Mouse (Mus musculus) forebrain, embryonic 16.5 days (tissue): Measurements from ENCODE around the gene Rnase1. TPM values are rescaled to one million over a fixed set of nuclear protein-coding genes. Genes with fewer than 3 reads are reported as not detected.
A peak's percentile ranks its signal among the peaks of the same experiment; 100 is the strongest.
"Not testable (repeated sequence)": the region's sequence is repeated elsewhere in the genome, so short reads cannot be mapped to it uniquely, and the experiment has no call there.

Source experiments
- ATAC-seq: fragments of 200-750 bp; cut with Nextera tagmentation; 2 replicates; pipeline ENCODE4 v1.8.0; 2017; ENCODE audit warnings: mild to moderate bottlenecking, moderate library complexity
- H3K27ac ChIP-seq: fragments of 300-500 bp; sonication (generic); 2 replicates; pipeline ENCODE4 v1.5.1; 2014; ENCODE audit warnings: low read length, control low read depth
- H3K27me3 ChIP-seq: fragments of 300-500 bp; sonication (generic); replicated peaks from 2 replicates; pipeline ENCODE4 v1.6.1; 2014; ENCODE audit warnings: low read length; ENCODE audit not compliant: control insufficient read depth, insufficient read depth
- H3K36me3 ChIP-seq: fragments of 300-500 bp; sonication (generic); 2 replicates; pipeline ENCODE4 v1.6.1; 2014; ENCODE audit not compliant: control insufficient read depth, insufficient read depth
- H3K4me1 ChIP-seq: fragments of 300-500 bp; sonication (generic); replicated peaks from 2 replicates; pipeline ENCODE4 v1.6.1; 2014; ENCODE audit warnings: low read length; ENCODE audit not compliant: control insufficient read depth, insufficient read depth
- H3K4me2 ChIP-seq: fragments of 300-500 bp; sonication (generic); 2 replicates; pipeline ENCODE4 v1.6.1; 2014; ENCODE audit warnings: mild to moderate bottlenecking, low read length, control low read depth
- H3K4me3 ChIP-seq: fragments of 300-500 bp; sonication (generic); replicated peaks from 2 replicates; pipeline ENCODE4 v1.5.1; 2014; ENCODE audit warnings: mild to moderate bottlenecking, low read length, control low read depth
- H3K9ac ChIP-seq: fragments of 300-500 bp; sonication (generic); replicated peaks from 2 replicates; pipeline ENCODE4 v1.6.1; 2014; ENCODE audit warnings: low read depth, low read length, control low read depth
- H3K9me3 ChIP-seq: fragments of 300-500 bp; sonication (generic); 2 replicates; pipeline ENCODE4 v1.6.1; 2016; ENCODE audit warnings: low read length; ENCODE audit not compliant: control insufficient read depth
- WGBS: fragments of 180-500 bp; shearing (Covaris S2); extraction: QIAGEN DNeasy Blood & Tissue Kit; methylation state at CpG from one replicate; pipeline ENCODE4 v1.1.7; 2014; 5-methylcytosine and 5-hydroxymethylcytosine counted together
- polyA plus RNA-seq: library from polyadenylated mRNA; unstranded; fragments of >200 nt; fragmentation: Nextera tagmentation; extraction: Ambion mirVana; gene quantifications from 2 replicates; pipeline ENCODE4 v1.2.1, GENCODE M21; 2015

Gene Rnase1
- polyA plus RNA-seq, 1 experiment from 2014 or later, result not detected

DNA sequence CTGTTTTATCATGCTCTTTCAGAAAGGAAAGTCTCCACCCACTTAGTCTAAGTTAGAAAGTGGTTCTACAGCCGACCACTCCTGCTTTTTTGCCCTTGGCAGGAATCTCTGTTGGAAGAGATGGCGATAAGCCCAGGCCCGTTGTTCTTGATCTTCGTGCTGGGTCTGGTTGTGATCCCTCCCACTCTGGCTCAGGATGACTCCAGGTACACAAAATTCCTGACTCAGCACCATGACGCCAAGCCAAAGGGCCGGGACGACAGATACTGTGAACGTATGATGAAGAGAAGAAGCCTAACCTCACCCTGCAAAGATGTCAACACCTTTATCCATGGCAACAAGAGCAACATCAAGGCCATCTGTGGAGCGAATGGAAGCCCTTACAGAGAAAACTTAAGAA, 45.3 kb downstream of the Rnase1 start:
- no peak for ATAC-seq
- Histone ChIP-seq H3K4me1 (no peaks in the 10 kb centered on the region), H3K4me3 (no peak overlapping the region), H3K36me3 (no peaks in the 10 kb centered on the region), H3K27ac (no peak overlapping the region), H3K4me2 (no peak overlapping the region), H3K27me3 (no peaks in the 10 kb centered on the region), H3K9ac (no peak overlapping the region), H3K9me3 (no peaks in the 10 kb centered on the region)
- WGBS, result 76% methylated on average over 9 of the region's 9 CpGs

DNA sequence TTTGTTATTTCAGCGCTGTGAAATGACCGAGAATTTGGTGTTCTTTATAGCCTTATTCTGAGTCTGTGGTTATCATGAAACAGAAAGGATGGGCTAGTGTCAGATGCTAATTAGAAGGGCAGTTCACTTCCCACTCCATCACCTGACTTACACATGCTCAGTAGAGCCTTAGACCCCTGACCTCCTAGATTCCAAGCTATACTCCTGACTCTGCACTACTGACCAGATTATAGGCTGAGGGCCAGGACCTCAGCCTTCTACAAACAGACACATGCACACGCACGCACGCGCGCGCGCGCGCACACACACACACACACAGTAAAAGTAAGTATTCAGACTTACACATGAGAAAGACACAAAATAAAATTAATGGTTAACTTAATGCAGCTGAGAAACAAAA, 47.7 kb downstream of the Rnase1 start:
- no peak for ATAC-seq
- Histone ChIP-seq H3K4me3 (no peak overlapping the region), H3K4me1 (no peaks in the 10 kb centered on the region), H3K36me3 (no peaks in the 10 kb centered on the region), H3K4me2 (no peak overlapping the region), H3K27ac (no peak overlapping the region), H3K9ac (no peak overlapping the region), H3K9me3 (no peaks in the 10 kb centered on the region), H3K27me3 (no peaks in the 10 kb centered on the region)
- 97% methylated on average over 11 of the region's 11 CpGs for WGBS

DNA sequence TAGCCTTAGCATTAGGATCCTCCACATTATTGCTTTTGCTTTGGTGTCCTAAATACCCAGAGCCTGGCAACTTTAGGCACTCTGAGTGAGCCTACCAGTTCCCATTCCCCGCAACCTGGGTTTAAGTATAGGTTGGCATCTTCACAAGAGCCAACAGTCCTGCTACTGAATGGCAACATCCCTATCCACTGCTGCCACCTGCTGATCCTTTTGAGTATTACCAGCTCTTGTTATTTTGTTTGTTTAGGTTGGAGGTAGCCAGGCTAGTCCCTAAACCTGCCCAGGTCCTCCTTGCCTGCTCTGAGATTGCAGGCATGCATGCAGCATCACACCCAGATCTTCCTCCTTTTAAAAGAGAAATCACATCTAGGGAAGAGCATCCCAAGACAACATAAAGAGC, 48.3 kb downstream of the Rnase1 start:
- not testable (repeated sequence) for H3K4me3 ChIP-seq, H3K4me1 ChIP-seq, H3K4me2 ChIP-seq, H3K36me3 ChIP-seq, H3K27me3 ChIP-seq, H3K9me3 ChIP-seq, H3K9ac ChIP-seq, H3K27ac ChIP-seq
- WGBS, result 12% methylated on average over 1 of the region's 1 CpGs
- ATAC-seq, result peak; percentile 64

DNA sequence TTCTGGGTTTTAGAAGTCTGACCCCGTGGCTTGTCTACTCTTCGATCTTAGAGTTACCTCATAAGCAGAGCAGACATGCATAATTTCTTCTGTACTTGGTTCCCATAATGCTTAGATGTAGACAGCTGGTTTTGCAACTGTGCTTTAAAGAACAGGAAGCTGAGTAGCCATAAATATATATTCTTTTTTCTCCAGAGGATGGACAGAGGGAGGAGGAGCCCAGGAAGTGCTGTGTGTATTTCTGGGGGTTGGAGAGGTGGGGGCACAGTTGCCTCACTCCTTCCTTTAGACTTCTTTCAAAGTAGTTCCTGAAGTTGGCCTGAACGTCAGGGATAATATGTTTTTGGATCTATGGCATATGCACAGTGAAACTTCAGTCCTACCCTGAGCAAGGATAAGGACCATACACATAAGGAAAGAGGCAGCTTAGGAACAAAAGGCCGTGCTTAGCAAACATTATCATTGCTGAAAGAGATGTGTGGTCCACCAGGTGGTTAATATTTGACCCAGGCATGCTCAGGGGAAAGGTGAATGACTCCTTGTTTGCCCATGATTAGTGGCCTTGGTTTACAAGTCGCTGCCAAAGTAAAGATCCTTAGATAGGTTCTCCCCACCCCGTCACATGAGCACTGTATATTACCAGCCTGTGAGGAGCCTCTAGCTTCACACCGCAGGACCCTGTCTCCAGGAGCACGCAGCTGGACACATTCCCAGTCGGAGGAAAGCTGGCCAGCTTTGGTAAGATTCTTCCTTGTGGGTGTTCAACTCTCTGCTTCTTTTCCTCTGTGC, 50.7 kb downstream of the Rnase1 start:
- H3K4me3 ChIP-seq, result no peak overlapping the region
- H3K27ac ChIP-seq, result no peak overlapping the region
- H3K36me3 ChIP-seq, result no peaks in the 10 kb centered on the region
- no peak overlapping the region for H3K9ac ChIP-seq
- WGBS, result 68% methylated on average over 9 of the region's 9 CpGs
- no peak overlapping the region for H3K4me2 ChIP-seq
- no peak for ATAC-seq
- H3K9me3 ChIP-seq, result no peaks in the 10 kb centered on the region
- H3K27me3 ChIP-seq, result no peaks in the 10 kb centered on the region
- H3K4me1 ChIP-seq, result no peaks in the 10 kb centered on the region

Other genes starting within 250 kb of the Rnase1 start
- gene Klhl33, start 249.3 kb downstream of the Rnase1 start, polyA plus RNA-seq, result 0.31 and 0.68 TPM in 2 replicates
- gene Osgep, start 221.9 kb downstream of the Rnase1 start, polyA plus RNA-seq, result 140 and 146 TPM in 2 replicates
- gene Apex1, start 221.8 kb downstream of the Rnase1 start, polyA plus RNA-seq, result 265 and 283 TPM in 2 replicates
- 100 and 101 TPM in 2 replicates for gene Pip4p1, start 215.9 kb downstream of the Rnase1 start, polyA plus RNA-seq
- gene Pnp, start 215.7 kb downstream of the Rnase1 start, polyA plus RNA-seq, result 15.8 and 17.2 TPM in 2 replicates
- 3.2 TPM in 1 of 2 replicates, not detected in the other for gene Gm49342, start 202.3 kb downstream of the Rnase1 start, polyA plus RNA-seq
- 0.47 and 0.63 TPM in 2 replicates for gene Pnp2, start 190.8 kb downstream of the Rnase1 start, polyA plus RNA-seq
- not detected in 2 replicates for gene Rnase10, start 139.0 kb downstream of the Rnase1 start, polyA plus RNA-seq
- not detected in 2 replicates for gene Rnase9, start 104.9 kb downstream of the Rnase1 start, polyA plus RNA-seq
- not detected in 2 replicates for gene Rnase11, start 96.6 kb downstream of the Rnase1 start, polyA plus RNA-seq
- not detected in 2 replicates for gene Rnase12, start 89.1 kb downstream of the Rnase1 start, polyA plus RNA-seq
- gene Olfr750, start 72.3 kb downstream of the Rnase1 start, polyA plus RNA-seq, result 0.04 TPM in 1 of 2 replicates, not detected in the other
- gene Rnase4, start 55.7 kb downstream of the Rnase1 start, polyA plus RNA-seq, result 11.1 and 11.6 TPM in 2 replicates
- 2.4 and 3.0 TPM in 2 replicates for gene Ang, start 55.6 kb downstream of the Rnase1 start, polyA plus RNA-seq
- not detected in 2 replicates for gene Eddm3b, start 32.4 kb downstream of the Rnase1 start, polyA plus RNA-seq
- 0.22 and 0.77 TPM in 2 replicates for gene Rnase6, start 22.9 kb downstream of the Rnase1 start, polyA plus RNA-seq
- gene Rnase2b, start 15.5 kb upstream of the Rnase1 start, polyA plus RNA-seq, result not detected in 2 replicates
- not detected in 2 replicates for gene Ang2, start 52.4 kb upstream of the Rnase1 start, polyA plus RNA-seq
- not detected in 2 replicates for gene Ear14, start 56.6 kb upstream of the Rnase1 start, polyA plus RNA-seq
- gene Rnase2a, start 109.3 kb upstream of the Rnase1 start, polyA plus RNA-seq, result not detected in 2 replicates
- not detected in 2 replicates for gene Gm7247, start 215.0 kb upstream of the Rnase1 start, polyA plus RNA-seq